Mouse (Mus musculus): Measurements from ENCODE around the gene Pml. TPM values are rescaled to one million over a fixed set of nuclear protein-coding genes. Genes with fewer than 3 reads are reported as not detected.
A peak's percentile ranks its signal among the peaks of the same experiment; 100 is the strongest.

Gene Pml
- polyA plus RNA-seq (2015; fragmentation: Nextera tagmentation; extraction: Ambion mirVana), result 8.4 and 8.5 TPM in 2 replicates

GRCm38 (mm10) chr9:58249592-58250192, at the start of gene Pml:
TSS of gene Pml (minus strand) at chr9:58249786.
- H3K36me3 ChIP-seq (replicated peaks; ENCODE audit: insufficient read depth, low read length), result peaks cover 7% of the 10 kb centered on the region
- TF ChIP-seq CTCF (IDR thresholded peaks at IDR 0.05; ENCODE audit: low read depth) (peak; percentile 42), EP300 (IDR thresholded peaks at IDR 0.05; ENCODE audit: low read depth) (peak; percentile 43; the same call in 1 of the 2 replicates)
- DNase-seq, result peak; percentile 84
- peak within 1 kb of the TSS; percentile 80 for H3K4me3 ChIP-seq (ENCODE audit: low read depth, low read length)
- peak within 1 kb of the TSS; percentile 86 for H3K9ac ChIP-seq (replicated peaks)
- peak within 1 kb of the TSS; percentile 84 for H3K4me2 ChIP-seq (ENCODE audit: low read depth, low read length)
- peak within 1 kb of the TSS; percentile 95 for H3K27ac ChIP-seq (ENCODE audit: low read depth)
- H3K4me1 ChIP-seq (ENCODE audit: insufficient read depth), result peaks cover 21% of the 10 kb centered on the region
- ATAC-seq, result peak; percentile 57
- H3K9me3 ChIP-seq (ENCODE audit: low read length), result no peaks in the 10 kb centered on the region
- no peaks in the 10 kb centered on the region for H3K27me3 ChIP-seq (ENCODE audit: insufficient read depth, low read length)
- under 1% methylated on average over 16 of the region's 16 CpGs for WGBS (ENCODE audit: insufficient replicate concordance)

GRCm38 (mm10) chr9:58297961-58298477, 48.4 kb upstream of the Pml start:
- no peaks in the 10 kb centered on the region for H3K9me3 ChIP-seq (ENCODE audit: low read length)
- 0 out of 2 replicates have a peak, but pooled peaks cover 2% of the 10 kb centered on the region for H3K27me3 ChIP-seq (ENCODE audit: insufficient read depth, low read length)
- DNase-seq (no peak), ATAC-seq (no peak)
- WGBS (ENCODE audit: insufficient replicate concordance), result 77% methylated on average over 4 of the region's 4 CpGs
- H3K4me3 ChIP-seq (ENCODE audit: low read depth, low read length), result no peak overlapping the region
- no peaks in the 10 kb centered on the region for H3K4me1 ChIP-seq (ENCODE audit: insufficient read depth)
- H3K4me2 ChIP-seq (ENCODE audit: low read depth, low read length), result no peak overlapping the region
- H3K27ac ChIP-seq (ENCODE audit: low read depth), result no peak overlapping the region
- no peak for TF ChIP-seq EP300 (IDR thresholded peaks at IDR 0.05; ENCODE audit: low read depth)
- TF ChIP-seq CTCF (IDR thresholded peaks at IDR 0.05; ENCODE audit: low read depth), result no peak
- H3K9ac ChIP-seq (replicated peaks), result no peak overlapping the region
- H3K36me3 ChIP-seq (replicated peaks; ENCODE audit: insufficient read depth, low read length), result no peaks in the 10 kb centered on the region

GRCm38 (mm10) chr9:58297065-58297464, 47.5 kb upstream of the Pml start:
- Histone ChIP-seq H3K4me1 (ENCODE audit: insufficient read depth) (no peaks in the 10 kb centered on the region), H3K4me2 (ENCODE audit: low read depth, low read length) (no peak overlapping the region), H3K27ac (ENCODE audit: low read depth) (no peak overlapping the region), H3K4me3 (ENCODE audit: low read depth, low read length) (no peak overlapping the region), H3K9ac (replicated peaks) (no peak overlapping the region), H3K27me3 (ENCODE audit: insufficient read depth, low read length) (0 out of 2 replicates have a peak, but pooled peaks cover 2% of the 10 kb centered on the region), H3K36me3 (replicated peaks; ENCODE audit: insufficient read depth, low read length) (no peaks in the 10 kb centered on the region), H3K9me3 (ENCODE audit: low read length) (no peaks in the 10 kb centered on the region)
- no peak for DNase-seq
- 65% methylated on average over 6 of the region's 6 CpGs for WGBS (ENCODE audit: insufficient replicate concordance)
- no peak for ATAC-seq
- no peak for TF ChIP-seq EP300 (IDR thresholded peaks at IDR 0.05; ENCODE audit: low read depth)
- TF ChIP-seq CTCF (IDR thresholded peaks at IDR 0.05; ENCODE audit: low read depth), result no peak

- H3K27ac ChIP-seq (ENCODE audit: low read depth), result no peak overlapping the region
- 51% methylated on average over 9 of the region's 9 CpGs for WGBS (ENCODE audit: insufficient replicate concordance)
- 0 out of 2 replicates have a peak, but pooled peaks cover 2% of the 10 kb centered on the region for H3K27me3 ChIP-seq (ENCODE audit: insufficient read depth, low read length)
- H3K4me3 ChIP-seq (ENCODE audit: low read depth, low read length), result no peak overlapping the region
- H3K4me2 ChIP-seq (ENCODE audit: low read depth, low read length), result no peak overlapping the region
- H3K9ac ChIP-seq (replicated peaks), result no peak overlapping the region
- H3K9me3 ChIP-seq (ENCODE audit: low read length), result no peaks in the 10 kb centered on the region
- TF ChIP-seq EP300 (IDR thresholded peaks at IDR 0.05; ENCODE audit: low read depth) (no peak), CTCF (IDR thresholded peaks at IDR 0.05; ENCODE audit: low read depth) (peak; percentile 17; the same call in 1 of the 2 replicates)
- H3K4me1 ChIP-seq (ENCODE audit: insufficient read depth), result no peaks in the 10 kb centered on the region
- DNase-seq (no peak), ATAC-seq (no peak)
- no peaks in the 10 kb centered on the region for H3K36me3 ChIP-seq (replicated peaks; ENCODE audit: insufficient read depth, low read length)
Observed at GRCm38 (mm10) chr9:58295766-58296361, 46.3 kb upstream of the Pml start.

GRCm38 (mm10) chr9:58295345-58295744, 45.8 kb upstream of the Pml start:
- Histone ChIP-seq H3K4me3 (ENCODE audit: low read depth, low read length) (no peak overlapping the region), H3K27me3 (ENCODE audit: insufficient read depth, low read length) (0 out of 2 replicates have a peak, but pooled peaks cover 2% of the 10 kb centered on the region), H3K27ac (ENCODE audit: low read depth) (no peak overlapping the region), H3K9me3 (ENCODE audit: low read length) (no peaks in the 10 kb centered on the region), H3K4me2 (ENCODE audit: low read depth, low read length) (no peak overlapping the region), H3K4me1 (ENCODE audit: insufficient read depth) (no peaks in the 10 kb centered on the region), H3K9ac (replicated peaks) (no peak overlapping the region), H3K36me3 (replicated peaks; ENCODE audit: insufficient read depth, low read length) (no peaks in the 10 kb centered on the region)
- ATAC-seq, result no peak
- WGBS (ENCODE audit: insufficient replicate concordance), result 74% methylated on average over 3 of the region's 3 CpGs
- TF ChIP-seq EP300 (IDR thresholded peaks at IDR 0.05; ENCODE audit: low read depth), result no peak
- TF ChIP-seq CTCF (IDR thresholded peaks at IDR 0.05; ENCODE audit: low read depth), result no peak
- no peak for DNase-seq

GRCm38 (mm10) chr9:58294527-58294926, 44.9 kb upstream of the Pml start:
- no peak overlapping the region for H3K4me2 ChIP-seq (ENCODE audit: low read depth, low read length)
- H3K27ac ChIP-seq (ENCODE audit: low read depth), result no peak overlapping the region
- H3K36me3 ChIP-seq (replicated peaks; ENCODE audit: insufficient read depth, low read length), result no peaks in the 10 kb centered on the region
- no peaks in the 10 kb centered on the region for H3K4me1 ChIP-seq (ENCODE audit: insufficient read depth)
- WGBS (ENCODE audit: insufficient replicate concordance), result 60% methylated on average over 7 of the region's 7 CpGs
- no peak overlapping the region for H3K9ac ChIP-seq (replicated peaks)
- no peaks in the 10 kb centered on the region for H3K9me3 ChIP-seq (ENCODE audit: low read length)
- H3K4me3 ChIP-seq (ENCODE audit: low read depth, low read length), result no peak overlapping the region
- no peak for TF ChIP-seq EP300 (IDR thresholded peaks at IDR 0.05; ENCODE audit: low read depth)
- no peak for TF ChIP-seq CTCF (IDR thresholded peaks at IDR 0.05; ENCODE audit: low read depth)
- DNase-seq (no peak), ATAC-seq (no peak)
- H3K27me3 ChIP-seq (ENCODE audit: insufficient read depth, low read length), result 0 out of 2 replicates have a peak, but pooled peaks cover 2% of the 10 kb centered on the region
